Mouse (Mus musculus) embryonic fibroblast, embryonic 13.5 days (primary cell): Measurements from ENCODE around the gene Zfyve27. TPM values are rescaled to one million over a fixed set of nuclear protein-coding genes. Genes with fewer than 3 reads are reported as not detected.
A peak's percentile ranks its signal among the peaks of the same experiment; 100 is the strongest.

Experiments
- H3K27ac ChIP-seq: 2 replicates; pipeline ENCODE4 v1.5.1; 2012; ENCODE audit warnings: low read length, control low read depth, inconsistent platforms; ENCODE audit not compliant: insufficient read depth
- H3K4me1 ChIP-seq: 2 replicates; pipeline ENCODE4 v1.6.1; 2011; ENCODE audit warnings: low read length; ENCODE audit not compliant: control insufficient read depth, insufficient read depth
- H3K4me3 ChIP-seq: 2 replicates; pipeline ENCODE4 v1.5.1; 2011; ENCODE audit warnings: mild to moderate bottlenecking, control low read depth, low read length; ENCODE audit not compliant: insufficient read depth
- CTCF ChIP-seq: IDR thresholded peaks from 2 replicates; pipeline ENCODE4 v1.5.1; 2011; ENCODE audit warnings: mild to moderate bottlenecking, control low read depth, low read length, moderate library complexity, borderline replicate concordance; ENCODE audit not compliant: insufficient read depth
- POLR2A ChIP-seq: IDR thresholded peaks from 2 replicates; pipeline ENCODE4 v1.6.1; 2011; ENCODE audit warnings: low read depth, mild to moderate bottlenecking, control low read depth, low read length, moderate library complexity
- polyA plus RNA-seq: library from polyadenylated mRNA; stranded (reverse); fragments of >200 nt; gene quantifications from 2 replicates; pipeline ENCODE4 v1.2.4, GENCODE M21; 2011; ENCODE audit warnings: low read depth; ENCODE audit not compliant: missing spikeins, insufficient read length

Zfyve27 gene
- polyA plus RNA-seq, 1 experiment, result 15.4 TPM

DNA sequence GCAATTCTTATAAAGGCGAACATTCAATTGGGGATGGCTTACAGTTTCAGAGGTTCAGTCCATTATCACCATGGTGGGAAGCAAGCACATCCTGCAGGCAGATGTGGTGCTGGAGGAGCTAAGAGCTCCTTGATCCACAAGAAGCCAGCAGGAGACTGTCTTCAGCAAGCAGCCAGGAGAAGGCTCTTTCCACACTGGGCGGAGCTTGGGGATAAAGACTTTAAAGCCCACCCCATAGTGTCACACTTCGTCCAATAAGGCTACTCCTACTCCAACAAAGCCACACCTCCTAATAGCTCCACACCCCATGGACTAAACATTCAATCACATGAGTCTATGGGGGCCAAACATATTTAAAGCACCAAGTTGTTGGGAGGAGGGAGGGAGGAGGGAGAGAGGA lies 21.8 kb upstream of the Zfyve27 start:
- TF ChIP-seq POLR2A, result no peak
- TF ChIP-seq CTCF, result no peak
- Histone ChIP-seq H3K4me3 (no peak overlapping the region), H3K27ac (no peak overlapping the region)

DNA sequence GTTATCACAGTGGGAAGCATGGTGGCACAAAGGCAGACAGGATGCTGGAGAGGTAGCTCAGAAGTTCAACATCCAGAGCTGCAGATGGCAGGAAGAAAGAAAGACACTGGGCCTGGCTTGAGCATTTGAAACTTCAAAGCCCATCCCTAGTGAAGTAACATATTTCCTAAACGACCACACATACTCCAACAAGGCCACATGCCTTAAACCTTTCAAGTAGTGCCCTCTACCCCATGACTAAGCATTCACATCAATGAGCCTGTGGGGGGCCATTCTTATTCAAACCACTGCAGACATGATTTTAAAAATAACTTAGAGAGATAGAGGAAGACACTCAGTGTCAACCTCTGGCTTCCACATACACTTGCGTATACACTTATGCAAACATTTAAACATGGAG lies 21.0 kb upstream of the Zfyve27 start:
- no peak for TF ChIP-seq CTCF
- TF ChIP-seq POLR2A, result no peak
- H3K27ac ChIP-seq, result no peak overlapping the region
- H3K4me1 ChIP-seq, result peaks cover 5% of the 10 kb centered on the region; the same call in 1 of the 2 replicates
- no peak overlapping the region for H3K4me3 ChIP-seq

More for the DNA sequence above, 21.8 kb upstream of the Zfyve27 start:
- peaks cover 5% of the 10 kb centered on the region; the same call in 1 of the 2 replicates for H3K4me1 ChIP-seq

DNA sequence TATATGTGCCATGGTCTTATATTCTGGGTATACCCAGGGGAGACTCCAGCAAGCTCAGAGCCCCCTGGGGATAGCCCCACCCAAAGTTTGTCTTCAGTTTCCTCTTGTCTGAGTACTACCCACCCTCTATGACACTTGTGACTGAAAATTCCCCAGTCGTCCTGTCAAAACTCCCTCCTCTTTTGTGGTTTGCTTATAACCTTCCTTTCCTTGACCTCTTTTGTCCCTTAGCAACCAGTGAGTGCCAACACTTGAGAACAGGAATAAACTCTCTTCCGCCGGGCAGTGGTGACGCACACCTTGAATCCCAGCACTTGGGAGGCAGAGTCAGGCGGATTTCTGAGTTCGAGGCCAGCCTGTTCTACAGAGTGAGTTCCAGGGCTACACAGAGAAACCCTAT lies 19.7 kb upstream of the Zfyve27 start:
- TF ChIP-seq CTCF (no peak), POLR2A (no peak)
- Histone ChIP-seq H3K4me3 (no peak overlapping the region), H3K4me1 (peaks cover 6% of the 10 kb centered on the region; the same call in 1 of the 2 replicates), H3K27ac (no peak overlapping the region)

DNA sequence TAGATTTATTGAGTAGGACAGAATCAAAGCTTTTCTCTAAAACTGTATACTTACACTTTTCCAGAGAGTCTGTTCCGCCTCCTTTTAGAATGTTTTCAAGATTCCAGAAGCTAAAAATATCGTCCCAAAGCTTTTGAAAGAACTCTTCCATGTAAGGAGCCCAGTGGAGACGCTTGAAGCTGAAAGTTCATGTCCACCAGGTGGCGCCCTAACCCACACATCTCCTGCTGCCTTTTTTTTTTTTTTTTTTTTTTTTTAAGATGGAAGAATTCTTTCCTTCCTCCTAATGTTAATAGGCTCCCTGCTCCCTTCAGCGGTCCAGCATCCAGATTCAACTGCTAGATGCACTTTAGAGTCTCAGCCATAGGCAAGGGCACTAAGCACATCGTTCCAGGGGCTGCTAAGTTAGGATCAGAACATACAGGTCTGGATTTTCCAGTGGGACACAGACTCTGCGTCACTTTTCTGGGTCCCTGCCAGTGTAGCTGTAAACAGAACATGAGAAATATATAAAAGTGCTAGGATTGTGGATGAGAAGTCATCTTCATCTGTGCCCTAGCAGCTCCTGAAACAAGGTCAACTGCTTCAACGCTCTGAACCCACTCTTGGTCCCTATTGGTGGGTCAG lies 19.1 kb upstream of the Zfyve27 start:
- Histone ChIP-seq H3K27ac (no peak overlapping the region), H3K4me1 (peaks cover 12% of the 10 kb centered on the region; the same call in 1 of the 2 replicates), H3K4me3 (no peak overlapping the region)
- TF ChIP-seq CTCF (peak; percentile 45; the same call in 1 of the 2 replicates), POLR2A (no peak)

DNA sequence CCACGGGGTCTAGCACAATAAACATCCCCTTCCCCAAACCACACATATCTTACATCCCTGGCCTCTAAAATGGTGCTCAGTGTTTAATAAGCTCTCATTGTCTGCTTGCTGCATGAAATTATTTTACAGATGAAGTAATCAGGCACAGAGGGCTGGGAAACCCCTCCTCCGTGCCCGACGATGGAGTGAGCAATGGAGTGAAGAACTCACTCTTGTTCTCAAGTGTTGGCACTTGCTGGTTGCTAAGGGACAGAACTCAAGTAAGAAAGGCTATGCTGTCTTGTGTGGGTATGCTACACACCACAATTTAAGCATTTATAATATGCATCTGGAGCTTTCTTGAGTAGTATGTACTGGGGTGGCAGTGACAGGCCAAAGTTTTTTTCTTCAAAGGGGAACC lies 18.5 kb upstream of the Zfyve27 start:
- no peak overlapping the region for H3K27ac ChIP-seq

DNA sequence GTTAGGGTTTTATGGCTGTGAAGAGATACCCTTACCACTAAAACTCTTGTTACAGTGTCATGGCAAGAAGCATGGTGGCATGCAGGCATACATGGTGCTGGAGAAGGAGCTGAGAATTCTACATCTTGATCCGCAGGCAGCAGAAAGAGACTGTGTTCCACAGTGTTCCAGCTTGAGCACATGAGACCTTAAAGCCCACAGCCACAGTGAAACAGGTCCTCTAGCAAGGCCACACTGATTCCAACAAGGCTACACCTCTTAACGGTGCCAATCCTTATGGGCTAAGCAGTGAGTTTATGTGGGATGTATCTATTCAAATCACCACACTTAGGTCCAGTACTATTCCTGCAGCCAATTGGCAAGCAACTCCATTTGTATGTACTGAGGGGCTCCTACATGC lies 18.0 kb upstream of the Zfyve27 start:
- H3K27ac ChIP-seq, result no peak overlapping the region
- H3K4me3 ChIP-seq, result no peak overlapping the region
- H3K4me1 ChIP-seq, result peaks cover 18% of the 10 kb centered on the region; the same call in 1 of the 2 replicates
- no peak for TF ChIP-seq POLR2A
- TF ChIP-seq CTCF, result no peak

More for the DNA sequence above, 18.5 kb upstream of the Zfyve27 start:
- TF ChIP-seq POLR2A, result no peak
- no peak for TF ChIP-seq CTCF
- Histone ChIP-seq H3K4me3 (no peak overlapping the region), H3K4me1 (peaks cover 15% of the 10 kb centered on the region; the same call in 1 of the 2 replicates)

DNA sequence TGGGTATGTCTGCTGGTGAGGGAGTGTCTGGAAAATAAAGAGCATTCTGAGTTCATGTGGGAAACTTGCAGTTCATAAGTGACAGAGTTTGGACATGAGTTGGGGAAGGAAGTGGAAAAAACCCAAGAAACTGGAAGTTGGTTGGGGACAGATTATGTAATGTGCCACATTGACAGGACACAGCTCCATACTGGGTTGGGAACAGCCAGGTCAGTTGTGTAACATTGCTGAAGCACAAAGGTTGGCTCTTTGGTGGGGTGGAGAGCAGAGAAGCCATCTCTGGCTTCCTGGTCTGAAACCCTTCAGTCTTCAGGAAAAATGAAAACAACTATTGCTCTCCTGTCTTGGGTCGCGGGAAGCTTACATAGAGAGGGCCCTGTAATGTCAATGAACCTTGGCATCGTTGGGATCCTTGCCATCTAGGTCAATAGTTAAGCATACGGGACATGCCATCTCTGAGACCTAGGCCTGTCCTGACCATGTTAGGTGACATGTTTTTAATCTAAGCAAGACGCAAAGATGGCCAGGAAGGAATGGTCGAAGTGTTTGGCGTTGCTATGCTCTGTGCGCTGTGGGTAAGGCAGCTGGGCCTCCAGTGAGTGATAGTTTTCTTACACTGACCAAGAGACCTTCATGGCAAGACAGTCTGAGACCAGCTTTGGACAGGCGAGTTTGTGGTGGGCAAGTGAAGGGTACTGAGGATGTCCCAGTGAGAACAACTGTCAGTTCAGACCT lies 17.3 kb upstream of the Zfyve27 start:
- H3K4me3 ChIP-seq, result no peak overlapping the region

DNA sequence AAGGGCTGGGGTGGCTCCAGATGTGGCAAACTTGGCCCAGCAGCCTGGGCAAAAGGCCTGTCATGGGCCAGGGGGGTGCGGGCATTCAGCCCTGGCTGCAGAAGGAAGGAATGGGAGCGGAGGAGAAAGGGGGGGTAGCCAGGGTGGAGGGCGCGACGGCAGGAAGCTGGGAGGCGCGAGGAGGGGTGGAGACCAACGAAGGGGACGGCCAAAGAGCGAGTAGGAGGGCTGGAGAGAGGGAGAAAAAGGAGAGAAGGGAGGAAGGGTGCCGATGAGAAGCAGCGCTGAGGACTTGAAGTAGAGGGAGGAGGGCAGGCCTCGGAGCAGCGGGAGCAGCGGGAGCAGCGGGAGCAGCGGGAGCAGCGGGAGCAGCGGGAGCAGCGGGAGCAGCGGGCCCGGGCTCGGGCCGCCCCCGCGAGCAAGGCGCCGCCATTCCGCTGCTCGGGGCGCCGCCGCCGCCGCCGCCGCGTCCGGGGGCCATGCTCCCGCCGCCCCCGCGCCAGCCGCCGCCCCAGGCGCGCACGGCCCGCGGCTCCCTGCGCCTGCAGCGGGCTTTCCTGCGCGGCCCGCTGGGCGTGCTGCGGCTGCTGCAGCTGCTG lies 16.5 kb upstream of the Zfyve27 start, which contains the start of gene Marveld1:
Gene Marveld1, plus strand, starts transcription at position 231 of the 599 bp plus-strand sequence.
- Histone ChIP-seq H3K4me1 (peaks cover 20% of the 10 kb centered on the region; the same call in 1 of the 2 replicates), H3K27ac (peak within 1 kb of the TSS; percentile 79), H3K4me3 (peak within 1 kb of the TSS; percentile 71)
- TF ChIP-seq POLR2A (peak; percentile 97), CTCF (no peak)

More for the DNA sequence above, 17.3 kb upstream of the Zfyve27 start:
- TF ChIP-seq CTCF (no peak), POLR2A (peak; percentile 37)
- H3K4me1 ChIP-seq, result peaks cover 18% of the 10 kb centered on the region; the same call in 1 of the 2 replicates
- H3K27ac ChIP-seq, result peak overlapping the region; percentile 41; the same call in 1 of the 2 replicates

DNA sequence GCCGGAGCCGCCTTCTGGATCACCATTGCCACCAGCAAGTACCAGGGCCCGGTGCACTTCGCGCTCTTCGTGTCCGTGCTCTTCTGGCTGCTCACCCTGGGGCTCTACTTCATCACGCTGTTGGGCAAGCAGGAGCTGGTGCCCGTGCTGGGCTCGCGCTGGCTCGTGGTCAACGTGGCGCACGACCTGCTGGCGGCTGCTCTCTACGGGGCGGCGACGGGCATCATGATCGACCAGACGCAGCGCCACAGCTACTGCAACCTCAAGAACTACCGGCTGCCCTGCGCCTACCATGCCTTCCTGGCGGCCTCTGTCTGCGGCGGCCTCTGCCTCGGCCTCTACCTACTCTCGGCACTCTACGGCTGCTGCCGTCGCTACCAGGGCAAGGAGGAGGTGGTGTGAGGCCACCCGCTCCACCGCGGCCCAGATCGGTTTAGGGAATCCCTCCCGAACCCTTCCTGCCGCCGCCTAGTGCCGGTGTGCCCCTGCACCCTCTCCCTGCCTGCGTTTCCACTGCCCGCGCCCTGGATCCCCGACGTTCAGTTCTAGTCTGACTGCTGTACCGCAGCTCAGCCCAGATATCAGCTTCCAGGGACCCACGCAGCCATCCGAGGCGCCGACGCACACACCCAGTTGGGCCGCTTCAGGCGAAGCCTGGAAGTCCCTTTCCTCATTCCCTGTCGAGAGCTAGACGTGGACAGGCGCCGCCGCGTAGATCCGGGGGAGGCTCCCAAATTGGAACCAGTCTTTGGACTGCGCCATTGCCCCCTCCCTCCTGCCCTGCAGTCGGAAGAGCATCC lies 15.8 kb upstream of the Zfyve27 start:
- TF ChIP-seq CTCF (no peak), POLR2A (peak; percentile 51; the same call in 1 of the 2 replicates)
- Histone ChIP-seq H3K4me3 (peak overlapping the region; percentile 71), H3K27ac (peak overlapping the region; percentile 79), H3K4me1 (peaks cover 20% of the 10 kb centered on the region; the same call in 1 of the 2 replicates)
